Mouse (Mus musculus) limb, embryonic 14.5 days (tissue): ENCODE data around the gene Arhgap31. TPM values are rescaled to one million over a fixed set of nuclear protein-coding genes. Genes with fewer than 3 reads are reported as not detected.

Experiments used
- ATAC-seq: fragments of 200-750 bp; cut with Nextera tagmentation; 2 replicates; pipeline ENCODE4 v1.8.0; 2017; ENCODE audit warnings: low read depth, moderate number of reproducible peaks, moderate TSS enrichment; ENCODE audit not compliant: low FRiP score
- DNase-seq: peaks from one replicate; pipeline ENCODE4 v3.0.0-alpha.2; 2015; ENCODE audit warnings: low spot score
- H3K27ac ChIP-seq: fragments of 300-500 bp; sonication (generic); replicated peaks from 2 replicates; pipeline ENCODE4 v1.5.1; 2014; ENCODE audit warnings: low read depth, mild to moderate bottlenecking, low read length, moderate library complexity, mixed read lengths
- H3K27me3 ChIP-seq: fragments of 300-500 bp; sonication (generic); 2 replicates; pipeline ENCODE4 v1.6.1; 2014; ENCODE audit warnings: low read length, mixed read lengths; ENCODE audit not compliant: control insufficient read depth, insufficient read depth
- H3K36me3 ChIP-seq: fragments of 300-500 bp; sonication (generic); 2 replicates; pipeline ENCODE4 v1.6.1; 2014; ENCODE audit warnings: mild to moderate bottlenecking, low read length, moderate library complexity, mixed read lengths; ENCODE audit not compliant: control insufficient read depth, insufficient read depth
- H3K4me1 ChIP-seq: fragments of 300-500 bp; sonication (generic); 2 replicates; pipeline ENCODE4 v1.6.1; 2014; ENCODE audit warnings: antibody characterized with exemption, low read length, mixed read lengths; ENCODE audit not compliant: control insufficient read depth, insufficient read depth
- H3K4me2 ChIP-seq: fragments of 300-500 bp; sonication (generic); replicated peaks from 2 replicates; pipeline ENCODE4 v1.6.1; 2014; ENCODE audit warnings: low read depth, mild to moderate bottlenecking, low read length, moderate library complexity; ENCODE audit not compliant: severe bottlenecking
- H3K4me3 ChIP-seq: fragments of 300-500 bp; sonication (generic); replicated peaks from 2 replicates; pipeline ENCODE4 v1.5.1; 2014; ENCODE audit warnings: low read length
- H3K9ac ChIP-seq: fragments of 300-500 bp; sonication (generic); 2 replicates; pipeline ENCODE4 v1.6.1; 2014; ENCODE audit warnings: mild to moderate bottlenecking, low read depth, low read length, moderate library complexity; ENCODE audit not compliant: severe bottlenecking
- H3K9me3 ChIP-seq: fragments of 300-500 bp; sonication (generic); 2 replicates; pipeline ENCODE4 v1.6.1; 2016; ENCODE audit warnings: low read length; ENCODE audit not compliant: control insufficient read depth
- POLR2A ChIP-seq: fragments of 200-500 bp; IDR thresholded peaks from 2 replicates; pipeline ENCODE4 v1.8.0; 2012; ENCODE audit warnings: inconsistent platforms, mild to moderate bottlenecking, moderate library complexity, borderline replicate concordance; ENCODE audit not compliant: insufficient read depth, insufficient read length; ENCODE audit errors: extremely low read depth
- WGBS: fragments of 180-500 bp; shearing (Covaris S2); extraction: QIAGEN DNeasy Blood & Tissue Kit; methylation state at CpG from one replicate; pipeline ENCODE4 v1.1.7; 2014; 5-methylcytosine and 5-hydroxymethylcytosine counted together
- polyA plus RNA-seq, 2 experiments: library from polyadenylated mRNA; depleted of rRNA in 1 of 2; stranded (reverse) in 1 of 2; unstranded in 1 of 2; fragments of >200 nt; fragmentation: Nextera tagmentation in 1 of 2; extraction: Ambion mirVana in 1 of 2; gene quantifications; 2 replicates each; pipeline versions ENCODE4 v1.2.1 to v1.2.3; 2012 to 2014

The Arhgap31 gene
- polyA plus RNA-seq, 2 experiments: 15.0 to 18.1 TPM

DNA sequence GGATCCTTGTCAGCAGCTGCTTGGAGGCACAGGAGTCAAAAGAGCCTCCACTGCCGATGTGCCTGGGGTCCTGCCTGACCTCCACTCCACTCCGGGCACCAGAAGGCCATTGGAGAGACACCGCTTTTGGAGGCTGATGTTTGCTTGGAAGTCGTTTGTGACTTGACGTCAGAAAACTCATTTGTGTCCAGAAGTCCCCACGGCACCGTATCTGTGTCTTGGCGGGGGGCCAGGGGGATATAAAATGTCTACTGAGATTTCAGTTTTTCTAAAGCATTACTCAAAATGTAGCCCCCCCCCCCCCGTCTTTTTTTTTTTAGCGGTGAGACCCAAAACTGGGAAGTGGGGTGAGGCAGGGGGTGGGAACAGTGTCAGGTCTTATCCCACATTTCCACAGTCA, 76.0 kb downstream of the Arhgap31 start:
- Histone ChIP-seq H3K4me3 (no peak overlapping the region), H3K27ac (no peak overlapping the region), H3K9ac (no peak overlapping the region), H3K4me1 (no peaks in the 10 kb centered on the region), H3K9me3 (no peaks in the 10 kb centered on the region), H3K4me2 (no peak overlapping the region), H3K27me3 (no peaks in the 10 kb centered on the region), H3K36me3 (peaks cover 10% of the 10 kb centered on the region)
- ATAC-seq (no peak), DNase-seq (no peak)
- 64% methylated on average over 10 of the region's 10 CpGs for WGBS
- TF ChIP-seq POLR2A: no peak

GRCm38 (mm10) chr16:38636682-38637081, 76.4 kb downstream of the Arhgap31 start:
- ATAC-seq (no peak), DNase-seq (no peak)
- no peaks in the 10 kb centered on the region for H3K27me3 ChIP-seq
- no peak overlapping the region for H3K4me2 ChIP-seq
- no peak overlapping the region for H3K4me3 ChIP-seq
- H3K4me1 ChIP-seq: no peaks in the 10 kb centered on the region
- 82% methylated on average over 9 of the region's 9 CpGs for WGBS
- no peaks in the 10 kb centered on the region for H3K9me3 ChIP-seq
- peaks cover 10% of the 10 kb centered on the region for H3K36me3 ChIP-seq
- no peak overlapping the region for H3K27ac ChIP-seq
- no peak for TF ChIP-seq POLR2A
- no peak overlapping the region for H3K9ac ChIP-seq

GRCm38 (mm10) chr16:38635833-38636390, 77.2 kb downstream of the Arhgap31 start:
- 76% methylated on average over 8 of the region's 8 CpGs for WGBS
- no peaks in the 10 kb centered on the region for H3K27me3 ChIP-seq

DNA sequence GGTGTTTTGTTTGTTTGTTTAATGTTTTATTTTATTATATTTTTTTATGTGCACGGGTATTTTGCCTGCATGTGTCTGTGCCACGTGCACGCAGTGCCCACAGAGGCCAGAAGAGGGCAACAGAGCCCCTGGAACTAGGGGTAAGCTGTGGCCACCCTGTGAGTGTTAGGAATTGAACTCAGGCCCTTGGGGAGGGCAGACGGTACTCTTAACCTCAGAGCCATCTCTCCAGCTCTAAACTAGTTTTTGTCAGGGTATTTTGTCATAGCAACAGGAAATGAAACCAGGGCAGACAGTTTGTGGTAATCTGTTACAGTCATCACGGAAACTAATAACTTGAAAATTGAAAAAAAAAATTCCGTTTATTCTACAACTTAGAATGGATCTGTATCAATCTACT, 80.9 kb downstream of the Arhgap31 start:
- Histone ChIP-seq H3K4me2 (no peak overlapping the region), H3K4me1 (no peaks in the 10 kb centered on the region), H3K9ac (no peak overlapping the region), H3K36me3 (peaks cover 5% of the 10 kb centered on the region; the same call in 1 of the 2 replicates), H3K4me3 (no peak overlapping the region), H3K27me3 (no peaks in the 10 kb centered on the region), H3K9me3 (no peaks in the 10 kb centered on the region), H3K27ac (no peak overlapping the region)
- no peak for TF ChIP-seq POLR2A
- ATAC-seq: no peak
- WGBS: 59% methylated on average over 6 of the region's 6 CpGs
- DNase-seq: no peak

More at GRCm38 (mm10) chr16:38635833-38636390, 77.2 kb downstream of the Arhgap31 start:
- ATAC-seq (no peak), DNase-seq (no peak)
- Histone ChIP-seq H3K4me1 (no peaks in the 10 kb centered on the region), H3K9me3 (no peaks in the 10 kb centered on the region), H3K4me3 (no peak overlapping the region), H3K4me2 (no peak overlapping the region), H3K9ac (no peak overlapping the region), H3K27ac (no peak overlapping the region), H3K36me3 (peaks cover 10% of the 10 kb centered on the region)
- TF ChIP-seq POLR2A: no peak

GRCm38 (mm10) chr16:38625811-38626369, 87.2 kb downstream of the Arhgap31 start:
- peaks cover 27% of the 10 kb centered on the region for H3K36me3 ChIP-seq
- no peaks in the 10 kb centered on the region for H3K27me3 ChIP-seq
- 81% methylated on average over 10 of the region's 10 CpGs for WGBS
- no peak overlapping the region for H3K27ac ChIP-seq
- H3K4me2 ChIP-seq: no peak overlapping the region
- no peak for TF ChIP-seq POLR2A
- no peak overlapping the region for H3K9ac ChIP-seq
- no peak for DNase-seq
- ATAC-seq: no peak
- H3K4me3 ChIP-seq: no peak overlapping the region
- no peaks in the 10 kb centered on the region for H3K9me3 ChIP-seq
- no peaks in the 10 kb centered on the region for H3K4me1 ChIP-seq
